Mouse (Mus musculus) olfactory bulb, adult 2 months (tissue): ENCODE data around the gene Reps1.

Source experiments
- CTCF ChIP-seq: fragments of 200-500 bp; IDR thresholded peaks from 2 replicates; pipeline ENCODE4 v1.5.1; 2012; ENCODE audit warnings: low read depth, mild to moderate bottlenecking, low read length, moderate library complexity; ENCODE audit not compliant: insufficient read depth
- POLR2A ChIP-seq: fragments of 200-500 bp; IDR thresholded peaks from 2 replicates; pipeline ENCODE4 v1.6.1; 2012; ENCODE audit warnings: mild to moderate bottlenecking, low read depth, low read length, moderate library complexity; ENCODE audit not compliant: insufficient read depth

- TF ChIP-seq CTCF (no peak), POLR2A (no peak)
Observed at GRCm38 (mm10) chr10:18008118-18008517, 47.5 kb upstream of the Reps1 start.
